Mouse (Mus musculus): Measurements from ENCODE around the gene 2610001J05Rik. TPM values are rescaled to one million over a fixed set of nuclear protein-coding genes. Genes with fewer than 3 reads are reported as not detected.
"Not testable (repeated sequence)": the region's sequence is repeated elsewhere in the genome, so short reads cannot be mapped to it uniquely, and the experiment has no call there.

2610001J05Rik gene
- 10 to 100 TPM; 37.4 to 37.5 TPM for total RNA-seq (2021)
- long read RNA-seq, experiment 1, transcript 2610001J05Rik-203 (1 exons, 1,606 nt): major isoform, 16 of 22 reads
- long read RNA-seq, experiment 1, transcript 2610001J05Rik-201 (3 exons, 3,177 nt): minor isoform, 5 of 22 reads
- long read RNA-seq, experiment 1, partial matches to known transcripts: 0 of 22 reads
- long read RNA-seq, experiment 1, other reads (novel, unspliced or antisense): 1 of 22 reads
- long read RNA-seq, experiment 2, transcript 2610001J05Rik-201 (3 exons, 3,177 nt): major isoform, 9 of 18 reads
- long read RNA-seq, experiment 2, transcript 2610001J05Rik-203 (1 exons, 1,606 nt): minor isoform, 8 of 18 reads
- long read RNA-seq, experiment 2, partial matches to known transcripts: 0 of 18 reads
- long read RNA-seq, experiment 2, other reads (novel, unspliced or antisense): 0 of 18 reads

DNA sequence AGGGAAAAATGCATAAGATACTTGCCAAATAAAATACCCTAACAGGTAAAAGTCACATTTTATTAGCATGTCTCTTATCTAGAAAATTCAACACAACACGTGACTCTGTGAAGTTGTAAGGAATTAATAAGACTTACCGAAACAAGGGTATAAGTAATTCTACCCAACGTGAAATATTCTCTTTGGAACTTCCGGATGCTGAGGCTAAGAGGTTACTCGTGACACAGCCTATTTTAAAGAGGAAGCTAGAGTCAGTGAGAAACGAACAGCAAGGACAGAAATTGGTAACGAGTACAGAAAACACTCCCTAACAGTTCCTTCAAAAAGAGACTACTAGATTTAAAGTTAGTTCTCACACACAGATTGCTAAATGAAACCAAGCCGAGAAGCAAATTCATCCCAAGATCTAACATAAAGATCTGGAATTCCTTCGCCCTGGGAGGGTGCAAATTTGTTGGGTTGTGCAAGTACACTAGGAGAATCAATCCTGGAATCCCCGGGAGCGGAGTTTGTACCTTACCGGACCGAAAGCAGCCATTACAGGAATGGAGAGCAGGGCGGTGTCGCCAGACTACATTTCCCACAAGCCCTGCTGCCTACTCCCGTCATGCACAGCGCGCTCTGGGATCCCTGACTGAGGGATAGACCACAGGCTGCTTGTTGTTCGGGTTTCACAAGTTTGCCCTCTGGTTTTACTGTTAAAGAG is at the start of gene 2610001J05Rik:
Gene 2610001J05Rik (minus strand): TSS at position 600 of the 706 bp plus-strand sequence.
- peak; percentile 69 to 88 for DNase-seq (ENCODE audit: low spot score in 2 of 2)

DNA sequence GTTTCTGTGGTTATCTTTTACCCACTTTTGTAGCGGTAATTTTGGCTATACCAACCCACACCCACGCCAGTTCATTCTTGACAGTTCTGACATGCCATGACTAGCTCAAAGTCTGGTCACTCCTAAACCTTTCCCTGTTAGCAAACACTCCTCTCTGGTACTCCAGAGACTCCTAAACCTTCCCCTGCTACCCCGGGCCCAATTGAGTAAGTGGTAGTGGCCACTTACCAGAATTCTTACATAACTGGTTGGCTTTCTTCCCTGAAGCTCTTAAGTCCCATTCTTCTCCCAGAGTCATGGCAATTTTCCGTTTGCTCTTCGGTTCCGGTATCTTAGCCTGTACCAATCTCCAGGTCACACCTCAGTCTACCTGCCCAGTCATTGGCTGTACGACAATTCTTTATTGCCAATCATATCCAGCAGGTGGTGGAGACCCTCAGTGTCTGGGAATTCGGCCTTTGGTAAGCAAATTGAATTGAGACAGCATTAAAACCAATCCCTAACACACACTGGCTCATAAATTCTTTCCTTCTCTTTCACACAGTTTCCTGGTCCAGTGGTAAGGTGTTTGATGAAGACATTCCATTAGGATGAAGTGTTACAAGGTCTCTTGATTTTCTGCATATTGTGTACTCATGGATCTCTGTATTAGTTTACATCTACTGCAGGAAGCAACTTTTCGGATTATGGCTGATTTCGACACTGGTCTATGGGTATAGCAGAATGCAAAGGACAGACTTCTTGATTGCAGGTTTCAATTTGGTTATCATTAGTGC is 38.6 kb upstream of the 2610001J05Rik start:
- DNase-seq (ENCODE audit: low spot score in 2 of 2): no peak

- no peak for DNase-seq (ENCODE audit: low spot score in 2 of 2)
Observed at GRCm38 (mm10) chr6:13902941-13903627, 31.8 kb upstream of the 2610001J05Rik start.

DNA sequence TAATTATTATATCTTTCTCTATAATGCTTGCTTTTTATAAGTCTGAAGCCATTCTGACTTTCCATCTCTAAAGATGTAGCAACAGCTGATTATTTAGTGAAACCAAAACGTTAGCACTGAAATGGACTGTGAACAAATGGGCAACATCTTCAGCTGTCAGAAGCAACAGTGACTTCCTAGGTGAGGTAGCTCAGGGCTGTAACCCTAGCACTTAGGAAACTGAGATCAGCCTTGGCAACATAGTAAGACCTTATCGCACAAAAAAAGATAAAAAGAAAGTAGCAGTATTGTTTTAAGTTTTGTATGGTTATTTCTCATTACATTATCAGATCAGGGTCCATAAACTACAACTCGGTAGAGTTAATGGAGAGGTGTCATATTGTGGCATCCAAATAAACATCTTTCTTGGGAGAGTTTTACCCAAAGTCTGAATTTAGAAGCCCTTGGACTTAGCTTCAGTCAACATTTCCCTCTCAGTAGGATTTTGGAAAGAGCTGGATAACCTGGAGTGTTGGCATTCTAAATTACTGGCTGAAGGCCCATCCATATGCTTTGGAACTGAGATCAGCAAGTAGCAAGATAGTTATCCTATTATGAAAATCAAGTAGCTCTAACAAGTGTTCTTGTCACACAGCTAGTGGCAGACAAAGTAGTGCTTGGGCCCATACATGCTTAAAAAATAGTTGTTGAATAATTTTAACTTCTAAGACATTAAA is 13.7 kb upstream of the 2610001J05Rik start:
- no peak for DNase-seq (ENCODE audit: low spot score in 2 of 2)

DNA sequence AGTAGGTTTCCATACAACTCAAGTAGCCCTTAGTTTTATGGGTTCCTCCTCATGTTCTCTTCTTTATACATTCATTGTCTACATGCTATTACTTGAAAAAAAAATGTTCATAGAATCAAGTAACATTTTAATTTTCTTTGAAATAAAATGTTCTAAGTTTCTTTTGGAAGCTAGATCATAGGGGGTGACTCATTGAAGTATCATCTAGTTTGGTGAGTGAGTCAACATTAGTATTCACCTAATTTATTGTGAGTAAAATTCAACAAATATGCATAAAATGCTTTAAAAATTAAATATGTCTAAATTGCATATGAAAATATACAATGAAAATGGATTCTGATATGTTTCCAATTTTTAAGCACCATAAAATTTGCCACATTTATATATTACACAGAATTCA is 11.6 kb upstream of the 2610001J05Rik start:
- no peak for DNase-seq (ENCODE audit: low spot score in 2 of 2)

DNA sequence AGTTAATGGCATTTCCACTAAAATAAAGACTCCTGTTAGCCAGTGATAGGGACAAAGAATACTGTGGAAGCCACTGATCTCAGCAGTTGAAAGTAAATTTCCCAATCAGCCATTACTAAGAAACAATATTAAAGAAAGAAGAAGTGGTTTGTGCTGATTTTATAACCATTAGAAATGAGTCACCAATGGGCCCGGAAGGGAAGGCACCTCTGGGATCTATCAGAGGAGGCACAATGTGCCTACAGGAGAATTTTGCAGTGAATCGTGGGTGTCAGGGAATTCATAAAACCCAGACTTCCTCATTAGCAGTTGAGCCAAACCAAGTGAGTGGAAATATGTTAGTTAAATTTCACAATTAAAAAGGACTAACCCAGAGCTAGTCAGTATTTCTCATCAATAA is 2.6 kb upstream of the 2610001J05Rik start:
- no peak for DNase-seq (ENCODE audit: low spot score in 2 of 2)

DNA sequence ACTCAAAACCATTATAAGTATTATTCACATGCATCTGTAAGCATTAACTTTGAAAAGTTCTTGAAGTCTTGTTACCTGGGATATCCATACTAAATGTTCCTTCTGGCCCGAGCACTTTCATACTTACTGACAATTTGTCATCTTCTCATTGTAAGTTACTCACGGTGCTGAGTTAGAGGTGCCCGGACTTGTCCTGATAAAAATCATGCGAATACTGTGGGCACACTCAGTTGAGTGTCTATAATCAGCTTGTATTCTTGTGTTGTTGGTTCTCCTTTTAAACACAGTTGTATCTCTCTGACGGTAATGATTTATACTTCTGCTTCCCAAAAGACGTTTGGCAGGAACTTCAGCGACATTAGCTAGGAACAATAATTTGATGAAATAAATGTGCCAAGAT is 758 bp upstream of the 2610001J05Rik start:
- DNase-seq (ENCODE audit: low spot score in 2 of 2): no peak

DNA sequence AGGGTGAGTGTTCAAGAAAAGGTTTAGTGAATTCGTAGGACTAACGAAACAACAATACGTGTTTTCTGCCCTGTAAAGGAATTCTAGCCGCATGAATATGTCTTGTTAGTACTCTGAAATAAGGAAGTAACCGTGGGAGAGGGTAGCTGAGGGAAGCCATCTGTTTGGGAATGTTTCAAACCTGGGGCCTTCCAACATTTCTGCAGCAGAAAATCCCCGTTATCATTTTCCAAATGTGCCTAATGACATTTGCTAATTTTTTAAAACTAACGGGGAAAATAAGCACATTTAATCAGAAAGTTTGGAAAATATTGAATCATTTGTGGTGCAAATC is 274 bp upstream of the 2610001J05Rik start:
- DNase-seq (ENCODE audit: low spot score in 2 of 2): no peak

GRCm38 (mm10) chr6:13870289-13870741 is 1.0 kb downstream of the 2610001J05Rik start:
- peak in 1 of 2 experiments; percentile 8 for DNase-seq (ENCODE audit: low spot score in 2 of 2)

DNA sequence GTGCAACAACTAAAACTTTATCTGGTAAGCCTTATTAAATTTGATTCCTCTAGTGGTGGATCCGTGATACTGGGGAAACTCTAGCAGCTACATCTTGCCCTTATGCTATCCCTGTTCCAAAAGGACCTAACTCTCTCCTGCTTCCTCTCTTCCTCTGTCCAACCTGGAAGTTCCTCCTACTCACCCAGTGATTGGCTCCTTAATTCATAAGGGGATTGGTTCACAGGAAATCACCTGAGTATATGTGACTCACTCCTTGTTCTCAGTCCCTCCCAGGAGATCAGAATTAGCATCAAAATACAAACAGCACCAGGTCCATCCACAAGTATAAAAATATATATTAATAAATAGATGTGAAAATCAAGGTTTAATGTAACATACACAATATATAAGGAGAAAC is 10.7 kb downstream of the 2610001J05Rik start:
- no peak for DNase-seq (ENCODE audit: low spot score in 2 of 2)

GRCm38 (mm10) chr6:13859877-13860585 is 11.3 kb downstream of the 2610001J05Rik start:
- no peak for DNase-seq (ENCODE audit: low spot score in 2 of 2)

DNA sequence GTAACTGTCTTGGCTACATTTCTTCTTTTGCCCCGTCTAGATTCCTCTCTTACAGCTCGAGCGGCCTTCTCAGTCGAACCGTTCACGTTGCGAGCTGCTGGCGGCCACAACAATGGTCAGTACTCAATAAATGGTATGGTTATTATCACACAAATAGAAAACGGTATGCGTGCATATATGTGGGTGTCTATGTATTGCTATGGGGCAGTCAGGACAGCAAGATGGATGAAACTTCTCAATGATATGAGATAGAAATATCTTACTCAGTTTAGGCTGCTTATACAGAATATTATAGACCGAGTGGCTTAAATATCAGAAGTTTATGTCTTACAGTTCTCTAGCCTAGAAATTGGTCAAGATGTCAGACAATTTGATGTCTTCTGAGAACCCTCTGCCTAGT is 17.1 kb downstream of the 2610001J05Rik start:
- no peak for DNase-seq (ENCODE audit: low spot score in 2 of 2)

DNA sequence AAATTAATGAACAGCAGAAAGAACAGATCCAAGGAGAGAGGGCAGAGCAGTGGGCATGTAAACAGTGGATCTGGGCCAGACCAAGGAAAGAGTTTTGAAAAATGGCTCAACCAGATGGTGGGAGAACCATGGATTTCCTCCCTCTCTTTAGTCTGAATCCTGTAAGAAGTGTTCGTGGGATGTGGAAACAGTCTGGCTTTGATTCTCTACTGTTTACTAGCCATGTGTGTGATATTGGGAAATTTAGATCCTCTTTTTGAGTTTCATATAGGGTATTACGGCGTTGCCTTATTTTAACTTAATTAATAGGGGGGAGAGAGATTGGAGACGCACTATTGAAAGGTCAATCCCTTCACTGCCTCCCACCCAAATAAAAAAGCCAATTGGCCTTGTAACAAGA is 18.1 kb downstream of the 2610001J05Rik start:
- DNase-seq (ENCODE audit: low spot score in 2 of 2): no peak

- not testable (repeated sequence) for DNase-seq (ENCODE audit: low spot score in 2 of 2)
Observed at GRCm38 (mm10) chr6:13846031-13846430, 25.3 kb downstream of the 2610001J05Rik start.

- no peak for DNase-seq (ENCODE audit: low spot score in 2 of 2)
Observed at GRCm38 (mm10) chr6:13839345-13840054, 31.8 kb downstream of the 2610001J05Rik start, which contains the start of gene Gpr85. Gene Gpr85, minus strand, starts transcription at chr6:13839942.

- DNase-seq (ENCODE audit: low spot score in 2 of 2): peak; percentile 58 to 70
Observed at GRCm38 (mm10) chr6:13838677-13839344, 32.5 kb downstream of the 2610001J05Rik start.

GRCm38 (mm10) chr6:13837916-13838676 is 33.2 kb downstream of the 2610001J05Rik start:
- no peak for DNase-seq (ENCODE audit: low spot score in 2 of 2)

All from gastrocnemius, postnatal 4 days (tissue).